In genomic region chr19:53427817-53428216, GRCm38 (mm10) we compare ENCODE assay signal across 16 mouse cellular contexts. TPM values are rescaled to one million over a fixed set of nuclear protein-coding genes. Genes with fewer than 3 reads are reported as not detected.
DNase-seq lines count a peak whose midpoint lies in the region; ATAC-seq and TF ChIP-seq lines count a peak whose summit lies in the region.
"Had no signal": no experiment of that assay in that cellular context is flagged by ENCODE, and none has a peak within 500 bp of the region (broad histone marks: within the 10 kb centered on the region; RNA-seq: fewer than 3 reads in every experiment).

No protein-coding gene starts in this region.

- peaks cover 9% of the 10 kb centered on the region; the same call in 1 of the 2 replicates for H3K4me1 ChIP-seq in lung, embryonic 14.5 days (ENCODE audit: insufficient read depth)
- peaks cover 8% of the 10 kb centered on the region for H3K4me1 ChIP-seq in lung, adult 2 months (ENCODE audit: control insufficient read depth, insufficient read depth, low read length)
- peaks cover 22% of the 10 kb centered on the region for H3K4me1 ChIP-seq in stomach, embryonic 15.5 days

- ATAC-seq in frontal cortex, adult (ENCODE audit: low TSS enrichment) = peak; percentile 71
- ATAC-seq in lung, embryonic 14.5 days (ENCODE audit: insufficient read depth) = peak; percentile 42; the same call in 1 of the 2 replicates
- peak; percentile 77 for ATAC-seq in stomach, embryonic 15.5 days (ENCODE audit: insufficient read depth, low FRiP score, low read depth)

- no peak for TF ChIP-seq CTCF in lung, embryonic 14.5 days (IDR thresholded peaks at IDR 0.05; ENCODE audit: low read depth)
- no peak for TF ChIP-seq CTCF in lung, adult 2 months (IDR thresholded peaks at IDR 0.05; ENCODE audit: insufficient read depth, low read length)

- H3K4me3 ChIP-seq in lung, embryonic 14.5 days (ENCODE audit: low read depth, low read length) = no peak overlapping the region
- no peak overlapping the region for H3K4me3 ChIP-seq in lung, adult 2 months (replicated peaks; ENCODE audit: extremely low read depth, low read depth, low read length)
- H3K4me3 ChIP-seq in stomach, embryonic 15.5 days (replicated peaks) = no peak overlapping the region
- H3K4me3 ChIP-seq: limb, embryonic 13.5 days; myocyte had no signal

- H3K9ac ChIP-seq in lung, embryonic 14.5 days = no peak overlapping the region
- no peak overlapping the region for H3K9ac ChIP-seq in stomach, embryonic 15.5 days
- H3K9ac ChIP-seq: limb, embryonic 13.5 days had no signal

- H3K9me3 ChIP-seq in lung, embryonic 14.5 days (ENCODE audit: low read depth, low read length) = no peaks in the 10 kb centered on the region
- H3K9me3 ChIP-seq in stomach, embryonic 15.5 days = no peaks in the 10 kb centered on the region
- H3K9me3 ChIP-seq: limb, embryonic 13.5 days had no signal

- 0 out of 2 replicates have a peak overlapping the region, but pooled peaks have one; percentile 1 for H3K4me2 ChIP-seq in lung, embryonic 14.5 days
- peak overlapping the region; percentile 10; the same call in 1 of the 2 replicates for H3K4me2 ChIP-seq in stomach, embryonic 15.5 days
- H3K4me2 ChIP-seq: limb, embryonic 13.5 days had no signal

- no peak for TF ChIP-seq POLR2A in lung, adult 2 months (IDR thresholded peaks at IDR 0.05; ENCODE audit: borderline replicate concordance, extremely low read depth, low read depth, low read length)

- no peaks in the 10 kb centered on the region for H3K36me3 ChIP-seq in lung, embryonic 14.5 days (ENCODE audit: insufficient read depth)
- H3K36me3 ChIP-seq in stomach, embryonic 15.5 days = no peaks in the 10 kb centered on the region
- H3K36me3 ChIP-seq: limb, embryonic 13.5 days had no signal

- no peak for DNase-seq in frontal cortex, postnatal 25 days (ENCODE audit: low spot score in 2 of 2)
- peak; percentile 59 for DNase-seq in lung, embryonic 14.5 days
- no peak for DNase-seq in lung, adult 2 months
- peak; percentile 34 to 35 for DNase-seq in layer of hippocampus, postnatal 14 days (ENCODE audit: low spot score in 2 of 2)
- DNase-seq in urinary bladder, postnatal 14 days (ENCODE audit: low spot score) = no peak
- no peak for DNase-seq in urinary bladder, adult 18-20 months (ENCODE audit: low spot score in 2 of 2)
- DNase-seq: cerebellum, adult 8-10 months; kidney, adult 18-20 months; retina, postnatal 1 day had no signal

- H3K27ac ChIP-seq in lung, embryonic 14.5 days (ENCODE audit: low read depth) = peak overlapping the region; percentile 7
- H3K27ac ChIP-seq in stomach, embryonic 15.5 days = peak overlapping the region; percentile 68; the same call in 1 of the 2 replicates
- H3K27ac ChIP-seq: limb, embryonic 13.5 days had no signal

- no peaks in the 10 kb centered on the region for H3K27me3 ChIP-seq in lung, embryonic 14.5 days (ENCODE audit: insufficient read depth, low read length)
- no peaks in the 10 kb centered on the region for H3K27me3 ChIP-seq in stomach, embryonic 15.5 days (replicated peaks)
- H3K27me3 ChIP-seq: Patski had no signal

- WGBS in lung, embryonic 14.5 days = 32% methylated on average over 8 of the region's 8 CpGs
- WGBS in lung, adult 2 months = 19% methylated on average over 8 of the region's 8 CpGs
- WGBS in stomach, embryonic 15.5 days = 37% methylated on average over 8 of the region's 8 CpGs

RNA-seq across cellular contexts. Expression of gene Smndc1, which starts 37.4 kb away (rescaled TPM):
- 45.8 and 49.4 TPM in 2 replicates for polyA plus RNA-seq in lung, embryonic 14.5 days (2014; fragmentation: Nextera tagmentation; extraction: Ambion mirVana)
- polyA plus RNA-seq in lung, adult 2 months (2012; rRNA removed) = 3.9 and 6.2 TPM in 2 replicates
- 10 to 100 TPM; 34.9 to 36.8 TPM for total RNA-seq in layer of hippocampus, postnatal 14 days (2021)
- 38.2 TPM in 2 replicates for polyA plus RNA-seq in stomach, embryonic 15.5 days (2015; fragmentation: Nextera tagmentation; extraction: Ambion mirVana)

RNA-seq across cellular contexts. Expression of gene Gm10197, which starts 56.3 kb away (rescaled TPM):
- polyA plus RNA-seq in lung, embryonic 14.5 days (2014; fragmentation: Nextera tagmentation; extraction: Ambion mirVana) = 4.8 and 5.8 TPM in 2 replicates
- not detected in 2 replicates for polyA plus RNA-seq in lung, adult 2 months (2012; rRNA removed)
- total RNA-seq in layer of hippocampus, postnatal 14 days (2021) = not detected
- 2.5 TPM in 1 of 2 replicates, not detected in the other for polyA plus RNA-seq in stomach, embryonic 15.5 days (2015; fragmentation: Nextera tagmentation; extraction: Ambion mirVana)
- total RNA-seq: adrenal gland, postnatal 14 days had no signal
- polyA plus RNA-seq: gonadal fat pad, adult 2 months; limb, embryonic 13.5 days; myocyte had no signal

Comparison
In these comparisons a context has a peak if more than half of its experiments do, and no peak if none do; other contexts are left out.
1. DNase-seq: peak in lung, embryonic 14.5 days (single experiment) and layer of hippocampus, postnatal 14 days (2 of 2); none in frontal cortex, postnatal 25 days (0 of 2), lung, adult 2 months (single experiment), urinary bladder, postnatal 14 days (single experiment) and urinary bladder, adult 18-20 months (0 of 2).
2. Peak in every context shown above with its lines, with median percentiles within 50 percentile points of each other: ATAC-seq.